Mouse (Mus musculus): ENCODE data around the gene Apon.

- TF ChIP-seq CTCF (IDR thresholded peaks at IDR 0.05; ENCODE audit: insufficient read depth, low read length) (no peak), POLR2A (IDR thresholded peaks at IDR 0.05; ENCODE audit: borderline replicate concordance, extremely low read depth, low read depth, low read length) (no peak)
Observed at GRCm38 (mm10) chr10:128231146-128231545, 22.8 kb upstream of the Apon start.
